Mouse (Mus musculus) thymus, adult 2 months (tissue): ENCODE data around the gene Sgk1. TPM values are rescaled to one million over a fixed set of nuclear protein-coding genes. Genes with fewer than 3 reads are reported as not detected.
A peak's percentile ranks its signal among the peaks of the same experiment; 100 is the strongest.

Source experiments
- DNase-seq: peaks from one replicate; pipeline ENCODE4 v3.0.0; 2021
- H3K27ac ChIP-seq: fragments of 200-500 bp; 2 replicates; pipeline ENCODE4 v1.5.1; 2012; ENCODE audit warnings: low read length, control low read depth; ENCODE audit not compliant: control insufficient read depth, insufficient read depth
- H3K27me3 ChIP-seq: fragments of 200-500 bp; 2 replicates; pipeline ENCODE4 v1.6.1; 2012; ENCODE audit warnings: mild to moderate bottlenecking, low read length, moderate library complexity, mixed read lengths; ENCODE audit not compliant: control insufficient read depth, insufficient read depth
- H3K36me3 ChIP-seq: fragments of 200-500 bp; 2 replicates; pipeline ENCODE4 v1.6.1; 2012; ENCODE audit warnings: mild to moderate bottlenecking, low read length, moderate library complexity; ENCODE audit not compliant: control insufficient read depth, insufficient read depth
- H3K4me1 ChIP-seq: fragments of 200-500 bp; replicated peaks from 2 replicates; pipeline ENCODE4 v1.6.1; 2012; ENCODE audit warnings: low read length; ENCODE audit not compliant: control insufficient read depth, insufficient read depth
- H3K4me3 ChIP-seq: fragments of 200-500 bp; 2 replicates; pipeline ENCODE4 v1.5.1; 2012; ENCODE audit warnings: mild to moderate bottlenecking, low read length, control low read depth, moderate library complexity; ENCODE audit not compliant: control insufficient read depth, insufficient read depth
- CTCF ChIP-seq: fragments of 200-500 bp; IDR thresholded peaks from 2 replicates; pipeline ENCODE4 v1.5.1; 2012; ENCODE audit warnings: mild to moderate bottlenecking, control low read depth, low read length, moderate library complexity, borderline replicate concordance; ENCODE audit not compliant: control insufficient read depth, poor library complexity, insufficient read depth; ENCODE audit errors: extremely low read depth
- POLR2A ChIP-seq: fragments of 200-500 bp; IDR thresholded peaks from 2 replicates; pipeline ENCODE4 v1.6.1; 2012; ENCODE audit warnings: mild to moderate bottlenecking, low read length, control low read depth, moderate library complexity; ENCODE audit not compliant: control insufficient read depth, poor library complexity, insufficient read depth; ENCODE audit errors: extremely low read depth
- WGBS: fragments of 180-500 bp; shearing (Covaris S2); methylation state at CpG from one replicate; pipeline ENCODE4 v1.1.7; 2018; 5-methylcytosine and 5-hydroxymethylcytosine counted together
- polyA plus RNA-seq: library from polyadenylated mRNA; depleted of rRNA; stranded (reverse); fragments of >200 nt; gene quantifications from 2 replicates; pipeline ENCODE4 v1.2.3, GENCODE M21; 2012

Sgk1 gene
- polyA plus RNA-seq, 1 experiment: 18.7 TPM

DNA sequence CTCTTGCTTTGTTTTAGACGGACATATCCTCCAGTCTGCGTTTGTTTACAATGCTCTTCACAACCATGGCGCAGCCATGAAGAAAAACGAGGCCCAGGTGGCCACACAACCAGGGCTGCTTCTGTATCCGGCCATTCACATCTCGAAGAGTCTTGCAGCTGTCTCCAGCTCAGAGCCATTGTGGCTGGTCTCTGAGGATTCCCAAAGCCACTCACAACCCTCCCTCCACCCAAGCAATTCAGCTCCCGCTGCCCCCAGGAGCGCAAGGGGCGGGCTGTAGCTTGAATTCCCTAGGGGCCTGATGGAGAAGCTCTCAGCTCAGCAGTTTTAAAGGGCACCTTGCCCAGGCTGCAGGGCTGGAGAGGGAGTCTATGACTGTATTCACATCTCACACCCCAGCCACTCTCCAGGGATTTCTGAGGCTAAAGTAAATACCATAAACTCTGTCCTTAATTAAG, 41.5 kb downstream of the Sgk1 start:
- no peak for DNase-seq

GRCm38 (mm10) chr10:21924051-21924720, 42.2 kb downstream of the Sgk1 start:
- WGBS: 96% methylated on average over 16 of the region's 16 CpGs
- no peak overlapping the region for H3K4me3 ChIP-seq
- TF ChIP-seq CTCF (no peak), POLR2A (no peak)
- no peak for DNase-seq
- no peaks in the 10 kb centered on the region for H3K4me1 ChIP-seq
- H3K27ac ChIP-seq: no peak overlapping the region
- H3K36me3 ChIP-seq: no peaks in the 10 kb centered on the region
- H3K27me3 ChIP-seq: no peaks in the 10 kb centered on the region

More for the DNA sequence above, 41.5 kb downstream of the Sgk1 start:
- peak overlapping the region; percentile 52; the same call in 1 of the 2 replicates for H3K27ac ChIP-seq
- WGBS: 92% methylated on average over 9 of the region's 9 CpGs
- H3K36me3 ChIP-seq: no peaks in the 10 kb centered on the region
- H3K4me1 ChIP-seq: no peaks in the 10 kb centered on the region
- no peak for TF ChIP-seq POLR2A
- no peak for TF ChIP-seq CTCF
- H3K27me3 ChIP-seq: no peaks in the 10 kb centered on the region
- no peak overlapping the region for H3K4me3 ChIP-seq

GRCm38 (mm10) chr10:21926941-21927340, 45.0 kb downstream of the Sgk1 start:
- no peak for DNase-seq
- WGBS: 96% methylated on average over 5 of the region's 5 CpGs
- Histone ChIP-seq H3K36me3 (no peaks in the 10 kb centered on the region), H3K27ac (no peak overlapping the region), H3K4me3 (no peak overlapping the region), H3K4me1 (no peaks in the 10 kb centered on the region), H3K27me3 (no peaks in the 10 kb centered on the region)
- TF ChIP-seq CTCF (no peak), POLR2A (no peak)

DNA sequence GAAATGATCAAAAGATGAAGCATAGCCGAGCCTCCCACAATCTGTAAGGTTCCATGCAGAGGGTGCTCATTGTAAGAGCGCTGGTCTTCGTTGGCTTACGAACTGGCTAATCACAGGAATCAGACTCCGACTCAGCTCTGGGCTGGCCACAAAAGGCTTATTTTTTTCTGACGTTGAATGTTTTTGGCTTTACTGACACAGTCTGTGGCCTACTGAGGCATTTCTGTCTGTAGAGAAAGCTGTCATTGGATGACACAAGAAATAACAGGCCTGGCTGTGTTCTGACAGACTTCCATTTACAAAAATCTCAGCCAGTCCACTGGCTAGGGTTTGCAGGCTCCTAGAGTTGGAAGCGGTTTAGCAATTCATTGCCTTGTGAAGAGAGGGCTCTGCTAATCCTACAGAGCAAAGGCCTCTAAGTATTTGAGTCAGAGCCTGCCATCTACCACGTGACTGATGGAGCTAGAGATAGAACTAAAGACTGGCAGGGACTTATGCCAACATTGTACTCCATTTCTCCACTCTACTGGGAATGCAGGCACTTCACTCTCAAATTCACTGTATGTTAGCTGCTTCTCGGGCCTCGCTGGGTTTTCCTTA, 48.9 kb downstream of the Sgk1 start:
- Histone ChIP-seq H3K4me1 (no peaks in the 10 kb centered on the region), H3K4me3 (no peak overlapping the region), H3K27me3 (no peaks in the 10 kb centered on the region), H3K27ac (no peak overlapping the region), H3K36me3 (no peaks in the 10 kb centered on the region)
- WGBS: 96% methylated on average over 10 of the region's 10 CpGs
- no peak for TF ChIP-seq CTCF
- TF ChIP-seq POLR2A: no peak
- no peak for DNase-seq

DNA sequence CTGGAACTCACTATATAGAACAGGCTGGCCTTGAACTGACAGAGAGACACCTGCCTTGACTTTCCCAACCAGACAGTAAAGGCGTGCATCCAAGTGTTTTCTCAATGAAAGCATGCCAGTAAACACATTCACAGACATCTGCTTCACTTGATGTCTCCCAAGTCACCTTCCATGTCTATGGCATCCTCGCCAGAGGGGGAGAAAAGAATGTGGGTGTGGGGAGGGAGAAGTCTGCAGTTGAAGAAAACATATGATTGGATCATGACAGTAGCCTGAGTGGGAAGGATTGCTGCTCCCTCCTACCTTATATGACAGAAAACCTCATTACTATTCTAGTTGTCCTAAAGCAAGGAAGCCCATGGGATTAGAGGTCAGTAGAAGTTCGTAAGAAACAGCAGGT, 50.8 kb downstream of the Sgk1 start:
- H3K36me3 ChIP-seq: no peaks in the 10 kb centered on the region
- no peak for DNase-seq
- 99% methylated on average over 3 of the region's 3 CpGs for WGBS
- no peak overlapping the region for H3K4me3 ChIP-seq
- H3K4me1 ChIP-seq: no peaks in the 10 kb centered on the region
- H3K27ac ChIP-seq: no peak overlapping the region
- no peaks in the 10 kb centered on the region for H3K27me3 ChIP-seq
- TF ChIP-seq CTCF (no peak), POLR2A (no peak)

- WGBS: 95% methylated on average over 2 of the region's 2 CpGs
Measured at GRCm38 (mm10) chr10:21934826-21935225, 52.8 kb downstream of the Sgk1 start.

More at GRCm38 (mm10) chr10:21934826-21935225, 52.8 kb downstream of the Sgk1 start:
- TF ChIP-seq POLR2A (no peak), CTCF (no peak)
- H3K4me3 ChIP-seq: no peak overlapping the region
- no peaks in the 10 kb centered on the region for H3K36me3 ChIP-seq
- DNase-seq: no peak
- no peak overlapping the region for H3K27ac ChIP-seq
- H3K27me3 ChIP-seq: no peaks in the 10 kb centered on the region
- H3K4me1 ChIP-seq: no peaks in the 10 kb centered on the region
